Mouse (Mus musculus) embryonic facial prominence, embryonic 13.5 days (tissue): Measurements from ENCODE around the gene Ifnar2. TPM values are rescaled to one million over a fixed set of nuclear protein-coding genes. Genes with fewer than 3 reads are reported as not detected.

ENCODE experiments used
- ATAC-seq: fragments of 200-750 bp; cut with Nextera tagmentation; 2 replicates; pipeline ENCODE4 v1.8.0; 2017; ENCODE audit warnings: low read depth; ENCODE audit not compliant: insufficient number of reproducible peaks, insufficient read depth, low FRiP score, low TSS enrichment
- H3K27ac ChIP-seq: fragments of 300-500 bp; sonication (generic); 2 replicates; pipeline ENCODE4 v1.5.1; 2015; ENCODE audit warnings: moderate library complexity, mild to moderate bottlenecking, inconsistent platforms
- H3K27me3 ChIP-seq: fragments of 300-500 bp; sonication (generic); 2 replicates; pipeline ENCODE4 v1.6.1; 2015; ENCODE audit warnings: mild to moderate bottlenecking, inconsistent platforms
- H3K36me3 ChIP-seq: fragments of 300-500 bp; sonication (generic); 2 replicates; pipeline ENCODE4 v1.6.1; 2015; ENCODE audit warnings: mild to moderate bottlenecking, inconsistent platforms
- H3K4me1 ChIP-seq: fragments of 300-500 bp; sonication (generic); 2 replicates; pipeline ENCODE4 v1.6.1; 2015; ENCODE audit warnings: inconsistent platforms
- H3K4me2 ChIP-seq: fragments of 300-500 bp; sonication (generic); 2 replicates; pipeline ENCODE4 v1.6.1; 2015; ENCODE audit warnings: moderate library complexity, mild to moderate bottlenecking, inconsistent platforms
- H3K4me3 ChIP-seq: fragments of 300-500 bp; sonication (generic); 2 replicates; pipeline ENCODE4 v1.5.1; 2015; ENCODE audit warnings: mild to moderate bottlenecking, inconsistent platforms
- H3K9ac ChIP-seq: fragments of 300-500 bp; sonication (generic); 2 replicates; pipeline ENCODE4 v1.6.1; 2015; ENCODE audit warnings: mild to moderate bottlenecking, inconsistent platforms
- H3K9me3 ChIP-seq: fragments of 300-500 bp; sonication (generic); 2 replicates; pipeline ENCODE4 v1.6.1; 2016; ENCODE audit warnings: inconsistent platforms
- WGBS: fragments of 180-500 bp; shearing (Covaris S2); methylation state at CpG from one replicate; pipeline ENCODE4 v1.1.7; 2015; ENCODE audit warnings: mixed read lengths; 5-methylcytosine and 5-hydroxymethylcytosine counted together
- polyA plus RNA-seq: library from polyadenylated mRNA; unstranded; fragments of >200 nt; fragmentation: Nextera tagmentation; extraction: Ambion mirVana; gene quantifications from 2 replicates; pipeline ENCODE4 v1.2.1, GENCODE M21; 2015

Ifnar2 gene
- polyA plus RNA-seq, 1 experiment from 2014 or later = 55.6 TPM

GRCm38 (mm10) chr16:91415391-91416189 is 43.0 kb downstream of the Ifnar2 start:
- no peak overlapping the region for H3K27ac ChIP-seq
- peaks cover 50% of the 10 kb centered on the region for H3K36me3 ChIP-seq
- no peak overlapping the region for H3K4me3 ChIP-seq
- H3K4me1 ChIP-seq = no peaks in the 10 kb centered on the region; the same call in 1 of the 2 replicates
- ATAC-seq = no peak
- H3K4me2 ChIP-seq = no peak overlapping the region
- 80% methylated on average over 9 of the region's 9 CpGs for WGBS
- no peaks in the 10 kb centered on the region for H3K9me3 ChIP-seq
- no peak overlapping the region for H3K9ac ChIP-seq
- no peaks in the 10 kb centered on the region for H3K27me3 ChIP-seq

- ATAC-seq = no peak
- H3K9me3 ChIP-seq = no peaks in the 10 kb centered on the region
- WGBS = 98% methylated on average over 6 of the region's 6 CpGs
- no peak overlapping the region for H3K4me3 ChIP-seq
- H3K27ac ChIP-seq = no peak overlapping the region
- no peaks in the 10 kb centered on the region for H3K27me3 ChIP-seq
- no peak overlapping the region for H3K4me2 ChIP-seq
- peaks cover 56% of the 10 kb centered on the region for H3K36me3 ChIP-seq
- H3K9ac ChIP-seq = no peak overlapping the region
- no peaks in the 10 kb centered on the region for H3K4me1 ChIP-seq
Observed at GRCm38 (mm10) chr16:91416357-91416756, 43.8 kb downstream of the Ifnar2 start.

GRCm38 (mm10) chr16:91416938-91417337 is 44.4 kb downstream of the Ifnar2 start:
- no peak overlapping the region for H3K27ac ChIP-seq
- no peak overlapping the region for H3K4me3 ChIP-seq
- H3K36me3 ChIP-seq = peaks cover 61% of the 10 kb centered on the region
- H3K9ac ChIP-seq = no peak overlapping the region
- 86% methylated on average over 7 of the region's 7 CpGs for WGBS
- H3K27me3 ChIP-seq = no peaks in the 10 kb centered on the region
- no peak overlapping the region for H3K4me2 ChIP-seq
- no peaks in the 10 kb centered on the region for H3K9me3 ChIP-seq
- no peaks in the 10 kb centered on the region for H3K4me1 ChIP-seq
- no peak for ATAC-seq

GRCm38 (mm10) chr16:91418531-91418930 is 45.9 kb downstream of the Ifnar2 start:
- no peak overlapping the region for H3K4me3 ChIP-seq
- no peak overlapping the region for H3K9ac ChIP-seq
- 63% methylated on average over 5 of the region's 5 CpGs for WGBS
- H3K4me1 ChIP-seq = no peaks in the 10 kb centered on the region
- no peak for ATAC-seq
- no peak overlapping the region for H3K27ac ChIP-seq
- H3K4me2 ChIP-seq = no peak overlapping the region
- H3K36me3 ChIP-seq = peaks cover 57% of the 10 kb centered on the region
- H3K9me3 ChIP-seq = no peaks in the 10 kb centered on the region
- no peaks in the 10 kb centered on the region for H3K27me3 ChIP-seq

GRCm38 (mm10) chr16:91425816-91426215 is 53.2 kb downstream of the Ifnar2 start:
- Histone ChIP-seq H3K9ac (no peak overlapping the region), H3K4me3 (no peak overlapping the region), H3K9me3 (no peaks in the 10 kb centered on the region), H3K4me2 (no peak overlapping the region), H3K27me3 (no peaks in the 10 kb centered on the region), H3K4me1 (peaks cover 6% of the 10 kb centered on the region), H3K27ac (no peak overlapping the region), H3K36me3 (peaks cover 47% of the 10 kb centered on the region)
- 93% methylated on average over 6 of the region's 6 CpGs for WGBS
- ATAC-seq = no peak

- 74% methylated on average over 4 of the region's 4 CpGs for WGBS
- Histone ChIP-seq H3K36me3 (peaks cover 42% of the 10 kb centered on the region), H3K4me2 (no peak overlapping the region), H3K9me3 (no peaks in the 10 kb centered on the region), H3K27me3 (no peaks in the 10 kb centered on the region), H3K27ac (no peak overlapping the region), H3K9ac (no peak overlapping the region), H3K4me3 (no peak overlapping the region), H3K4me1 (peaks cover 6% of the 10 kb centered on the region)
- ATAC-seq = no peak
Observed at GRCm38 (mm10) chr16:91426586-91426985, 54.0 kb downstream of the Ifnar2 start.

GRCm38 (mm10) chr16:91427461-91427860 is 54.9 kb downstream of the Ifnar2 start:
- Histone ChIP-seq H3K27me3 (no peaks in the 10 kb centered on the region), H3K27ac (no peak overlapping the region), H3K9me3 (no peaks in the 10 kb centered on the region), H3K4me1 (peaks cover 13% of the 10 kb centered on the region), H3K4me3 (no peak overlapping the region), H3K36me3 (peaks cover 34% of the 10 kb centered on the region), H3K4me2 (no peak overlapping the region), H3K9ac (no peak overlapping the region)
- no peak for ATAC-seq
- 68% methylated on average over 5 of the region's 5 CpGs for WGBS

- H3K9ac ChIP-seq = no peak overlapping the region
- 55% methylated on average over 8 of the region's 8 CpGs for WGBS
- H3K27ac ChIP-seq = no peak overlapping the region
- H3K4me1 ChIP-seq = peaks cover 13% of the 10 kb centered on the region
- H3K36me3 ChIP-seq = peaks cover 33% of the 10 kb centered on the region
- no peaks in the 10 kb centered on the region for H3K9me3 ChIP-seq
- no peak overlapping the region for H3K4me3 ChIP-seq
- H3K27me3 ChIP-seq = no peaks in the 10 kb centered on the region
- H3K4me2 ChIP-seq = no peak overlapping the region
- ATAC-seq = no peak
Observed at GRCm38 (mm10) chr16:91428259-91428865, 55.8 kb downstream of the Ifnar2 start.

GRCm38 (mm10) chr16:91432720-91433328 is 60.2 kb downstream of the Ifnar2 start:
- 37% methylated on average over 5 of the region's 5 CpGs for WGBS
- Histone ChIP-seq H3K4me3 (no peak overlapping the region), H3K9ac (no peak overlapping the region), H3K27me3 (no peaks in the 10 kb centered on the region), H3K9me3 (no peaks in the 10 kb centered on the region), H3K36me3 (no peaks in the 10 kb centered on the region), H3K4me1 (peaks cover 13% of the 10 kb centered on the region), H3K27ac (no peak overlapping the region), H3K4me2 (no peak overlapping the region)
- no peak for ATAC-seq

- H3K27ac ChIP-seq = no peak overlapping the region
- no peak overlapping the region for H3K4me2 ChIP-seq
- WGBS = 63% methylated on average over 8 of the region's 8 CpGs
- H3K36me3 ChIP-seq = no peaks in the 10 kb centered on the region
- H3K27me3 ChIP-seq = no peaks in the 10 kb centered on the region
- no peak overlapping the region for H3K4me3 ChIP-seq
- no peak overlapping the region for H3K9ac ChIP-seq
- ATAC-seq = no peak
- H3K4me1 ChIP-seq = peaks cover 9% of the 10 kb centered on the region; the same call in 1 of the 2 replicates
- no peaks in the 10 kb centered on the region for H3K9me3 ChIP-seq
Observed at GRCm38 (mm10) chr16:91433329-91433933, 60.8 kb downstream of the Ifnar2 start.

- Histone ChIP-seq H3K9ac (no peak overlapping the region), H3K27me3 (no peaks in the 10 kb centered on the region), H3K27ac (no peak overlapping the region), H3K36me3 (no peaks in the 10 kb centered on the region), H3K4me3 (no peak overlapping the region), H3K9me3 (no peaks in the 10 kb centered on the region), H3K4me2 (no peak overlapping the region), H3K4me1 (0 out of 2 replicates have a peak, but pooled peaks cover 7% of the 10 kb centered on the region)
- no peak for ATAC-seq
- 85% methylated on average over 3 of the region's 3 CpGs for WGBS
Observed at GRCm38 (mm10) chr16:91434119-91434518, 61.5 kb downstream of the Ifnar2 start.
